Mouse (Mus musculus) liver, embryonic 14.5 days (tissue): ENCODE measurements around the gene Armh3. TPM values are rescaled to one million over a fixed set of nuclear protein-coding genes. Genes with fewer than 3 reads are reported as not detected.

Experiments used
- ATAC-seq: fragments of 200-750 bp; cut with Nextera tagmentation; 2 replicates; pipeline ENCODE4 v1.8.0; 2017; ENCODE audit warnings: moderate number of reproducible peaks, mild to moderate bottlenecking, moderate library complexity; ENCODE audit not compliant: insufficient read depth
- DNase-seq, 3 experiments: peaks; one replicate each; pipeline ENCODE4 v3.0.0-alpha.2; 2012 to 2013; ENCODE audit warnings: low read depth in 3 of 3, low spot score in 3 of 3
- H3K27ac ChIP-seq: fragments of 300-500 bp; sonication (generic); 2 replicates; pipeline ENCODE4 v1.5.1; 2014; ENCODE audit warnings: moderate library complexity, mild to moderate bottlenecking, control low read depth, inconsistent platforms
- H3K27me3 ChIP-seq: fragments of 300-500 bp; sonication (generic); 2 replicates; pipeline ENCODE4 v1.6.1; 2014; ENCODE audit warnings: mild to moderate bottlenecking, low read length, moderate library complexity; ENCODE audit not compliant: control insufficient read depth, insufficient read depth
- H3K36me3 ChIP-seq: fragments of 300-500 bp; sonication (generic); replicated peaks from 2 replicates; pipeline ENCODE4 v1.6.1; 2014; ENCODE audit warnings: low read depth; ENCODE audit not compliant: control insufficient read depth, insufficient read depth
- H3K4me1 ChIP-seq, 2 experiments: fragments of 200-500 bp in 1 of 2; fragments of 300-500 bp in 1 of 2; sonication (generic) in 1 of 2; replicated peaks; 2 replicates each; pipeline ENCODE4 v1.6.1; 2012 to 2014; ENCODE audit warnings: antibody characterized with exemption in 1 of 2, inconsistent platforms in 1 of 2, low read length in 1 of 2; ENCODE audit not compliant: control insufficient read depth in 2 of 2, insufficient read depth in 2 of 2
- H3K4me2 ChIP-seq: fragments of 300-500 bp; sonication (generic); 2 replicates; pipeline ENCODE4 v1.6.1; 2014; ENCODE audit warnings: low read depth, mild to moderate bottlenecking, control low read depth, moderate library complexity
- H3K4me3 ChIP-seq, 2 experiments: fragments of 200-500 bp in 1 of 2; fragments of 300-500 bp in 1 of 2; sonication (generic) in 1 of 2; 2 replicates each; pipeline ENCODE4 v1.5.1; 2012 to 2014; ENCODE audit warnings: low read depth in 2 of 2, low read length in 2 of 2, mild to moderate bottlenecking in 2 of 2, control low read depth in 1 of 2, inconsistent platforms in 1 of 2, moderate library complexity in 1 of 2; ENCODE audit not compliant: insufficient read depth in 1 of 2
- H3K9ac ChIP-seq: fragments of 300-500 bp; sonication (generic); replicated peaks from 2 replicates; pipeline ENCODE4 v1.6.1; 2014; ENCODE audit warnings: mild to moderate bottlenecking, control low read depth, moderate library complexity
- H3K9me3 ChIP-seq: fragments of 300-500 bp; sonication (generic); 2 replicates; pipeline ENCODE4 v1.6.1; 2016; ENCODE audit warnings: low read length, mixed read lengths; ENCODE audit not compliant: control insufficient read depth
- CTCF ChIP-seq: IDR thresholded peaks from 2 replicates; pipeline ENCODE4 v1.5.1; 2016; ENCODE audit warnings: antibody characterized with exemption, low read depth, control low read depth
- EP300 ChIP-seq: IDR thresholded peaks from 2 replicates; pipeline ENCODE4 v1.6.1; 2016; ENCODE audit warnings: antibody characterized with exemption, low read depth
- WGBS: fragments of 180-500 bp; shearing (Covaris S2); extraction: QIAGEN DNeasy Blood & Tissue Kit; methylation state at CpG from one replicate; pipeline ENCODE4 v1.1.7; 2014; ENCODE audit not compliant: insufficient replicate concordance; 5-methylcytosine and 5-hydroxymethylcytosine counted together
- polyA plus RNA-seq, 2 experiments: library from polyadenylated mRNA; depleted of rRNA in 1 of 2; stranded (reverse) in 1 of 2; unstranded in 1 of 2; fragments of >200 nt; fragmentation: Nextera tagmentation in 1 of 2; extraction: Ambion mirVana in 1 of 2; gene quantifications; 2 replicates each; pipeline versions ENCODE4 v1.2.1 to v1.2.3; 2012 to 2014

The Armh3 gene
- polyA plus RNA-seq, 2 experiments, result 2.2 to 2.8 TPM

DNA sequence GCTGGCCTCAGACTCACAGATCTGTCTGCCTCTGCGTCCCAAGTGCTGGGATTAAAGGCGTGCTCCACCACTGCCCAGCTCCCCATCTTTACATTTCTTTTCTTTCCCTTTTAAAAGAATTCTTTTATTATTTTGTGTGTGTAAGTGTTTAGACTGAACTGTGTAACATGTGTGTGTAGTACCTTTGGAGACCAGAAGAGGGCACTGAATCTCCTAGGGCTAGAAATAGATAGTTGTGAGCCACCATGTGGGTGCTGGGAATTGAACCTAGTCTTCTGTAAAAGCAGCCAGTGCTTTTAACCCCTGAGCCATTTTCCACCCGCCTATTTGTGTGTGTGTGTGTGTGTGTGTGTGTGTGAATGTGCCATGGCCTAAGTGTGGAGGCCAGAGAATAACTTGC lies 170.6 kb downstream of the Armh3 start:
- no peak overlapping the region for H3K4me3 ChIP-seq
- H3K9me3 ChIP-seq, result no peaks in the 10 kb centered on the region
- H3K4me1 ChIP-seq, result no peaks in the 10 kb centered on the region
- no peak overlapping the region for H3K9ac ChIP-seq
- TF ChIP-seq CTCF (peak; percentile 44; the same call in 1 of the 2 replicates), EP300 (no peak)
- no peak overlapping the region for H3K4me2 ChIP-seq
- no peak for DNase-seq
- ATAC-seq, result no peak
- H3K27ac ChIP-seq, result no peak overlapping the region
- WGBS, result 74% methylated on average over 3 of the region's 3 CpGs
- H3K27me3 ChIP-seq, result no peaks in the 10 kb centered on the region
- H3K36me3 ChIP-seq, result no peaks in the 10 kb centered on the region

DNA sequence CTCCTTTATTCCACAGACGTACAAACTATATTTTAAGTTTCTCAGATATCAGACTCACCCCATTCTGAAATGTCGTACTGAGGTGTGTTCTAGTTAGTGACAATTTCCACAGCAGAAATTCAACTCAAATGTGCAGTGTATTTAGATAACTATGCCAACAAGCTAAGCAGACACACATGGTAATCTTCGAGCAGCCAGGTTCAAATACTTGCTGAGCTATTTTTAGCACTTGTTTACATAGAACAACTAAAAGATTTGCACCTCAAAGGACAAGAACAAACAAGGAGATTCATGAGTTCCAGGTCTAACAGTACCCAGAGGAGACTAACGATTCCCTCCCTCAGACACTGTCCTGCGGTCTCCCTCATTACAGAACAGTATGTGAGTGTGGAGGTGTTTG lies 171.2 kb downstream of the Armh3 start:
- H3K36me3 ChIP-seq, result no peaks in the 10 kb centered on the region
- TF ChIP-seq EP300, result no peak
- no peak for TF ChIP-seq CTCF
- WGBS, result 60% methylated on average over 5 of the region's 5 CpGs
- no peaks in the 10 kb centered on the region for H3K9me3 ChIP-seq
- H3K9ac ChIP-seq, result no peak overlapping the region
- H3K4me3 ChIP-seq, result no peak overlapping the region
- ATAC-seq, result no peak
- no peaks in the 10 kb centered on the region for H3K27me3 ChIP-seq
- no peak overlapping the region for H3K27ac ChIP-seq
- DNase-seq, result no peak
- no peaks in the 10 kb centered on the region for H3K4me1 ChIP-seq
- no peak overlapping the region for H3K4me2 ChIP-seq

DNA sequence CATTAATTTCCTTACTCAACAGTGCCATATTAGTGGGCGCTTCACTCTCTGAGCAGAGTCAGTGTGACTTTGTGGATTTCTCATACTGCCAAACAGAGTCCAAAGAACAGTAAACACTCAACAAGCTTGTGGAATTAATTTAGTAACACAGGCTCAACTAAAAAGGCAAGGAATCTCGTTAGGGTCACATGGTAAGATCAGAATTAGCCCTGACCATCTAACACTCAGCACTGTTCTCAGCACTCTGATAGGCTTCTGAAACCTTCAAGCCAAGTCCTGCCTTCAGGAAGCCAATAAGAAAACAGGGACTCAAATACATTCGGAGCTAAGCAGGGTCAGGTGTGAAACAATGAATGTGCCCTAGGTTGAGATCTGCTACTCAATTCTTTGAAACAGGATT lies 172.1 kb downstream of the Armh3 start:
- no peaks in the 10 kb centered on the region for H3K9me3 ChIP-seq
- TF ChIP-seq EP300 (no peak), CTCF (no peak)
- no peak overlapping the region for H3K9ac ChIP-seq
- no peak for ATAC-seq
- H3K27me3 ChIP-seq, result no peaks in the 10 kb centered on the region
- H3K4me2 ChIP-seq, result no peak overlapping the region
- no peak for DNase-seq
- H3K4me1 ChIP-seq, result no peaks in the 10 kb centered on the region
- WGBS, result 65% methylated on average over 3 of the region's 3 CpGs
- no peak overlapping the region for H3K27ac ChIP-seq
- H3K4me3 ChIP-seq, result no peak overlapping the region
- no peaks in the 10 kb centered on the region for H3K36me3 ChIP-seq

DNA sequence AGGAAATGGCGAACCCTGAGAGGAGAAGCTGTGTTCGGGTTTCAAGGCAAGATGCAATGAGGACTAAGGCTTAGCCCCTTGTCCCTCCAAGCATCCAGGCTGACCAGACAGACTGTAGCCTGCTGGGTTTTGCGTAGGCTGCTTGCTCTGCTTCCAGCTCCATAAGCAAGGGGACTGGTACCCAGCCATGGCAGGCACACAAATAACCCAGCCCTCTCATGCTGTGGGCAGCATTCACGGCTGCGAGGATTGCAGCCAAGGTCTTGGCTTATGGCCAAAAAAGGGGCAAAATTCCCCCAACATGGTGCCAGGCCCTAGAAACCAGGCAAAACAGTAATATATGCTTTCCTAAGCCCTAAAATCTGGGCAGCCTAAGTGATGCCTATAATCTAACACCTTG lies 176.5 kb downstream of the Armh3 start:
- H3K27me3 ChIP-seq, result no peaks in the 10 kb centered on the region
- H3K9me3 ChIP-seq, result no peaks in the 10 kb centered on the region
- DNase-seq (no peak), ATAC-seq (no peak)
- no peak overlapping the region for H3K9ac ChIP-seq
- no peak overlapping the region for H3K4me2 ChIP-seq
- no peak overlapping the region for H3K27ac ChIP-seq
- WGBS, result 72% methylated on average over 5 of the region's 5 CpGs
- H3K36me3 ChIP-seq, result no peaks in the 10 kb centered on the region
- no peaks in the 10 kb centered on the region for H3K4me1 ChIP-seq
- TF ChIP-seq CTCF (no peak), EP300 (no peak)
- H3K4me3 ChIP-seq, result no peak overlapping the region

DNA sequence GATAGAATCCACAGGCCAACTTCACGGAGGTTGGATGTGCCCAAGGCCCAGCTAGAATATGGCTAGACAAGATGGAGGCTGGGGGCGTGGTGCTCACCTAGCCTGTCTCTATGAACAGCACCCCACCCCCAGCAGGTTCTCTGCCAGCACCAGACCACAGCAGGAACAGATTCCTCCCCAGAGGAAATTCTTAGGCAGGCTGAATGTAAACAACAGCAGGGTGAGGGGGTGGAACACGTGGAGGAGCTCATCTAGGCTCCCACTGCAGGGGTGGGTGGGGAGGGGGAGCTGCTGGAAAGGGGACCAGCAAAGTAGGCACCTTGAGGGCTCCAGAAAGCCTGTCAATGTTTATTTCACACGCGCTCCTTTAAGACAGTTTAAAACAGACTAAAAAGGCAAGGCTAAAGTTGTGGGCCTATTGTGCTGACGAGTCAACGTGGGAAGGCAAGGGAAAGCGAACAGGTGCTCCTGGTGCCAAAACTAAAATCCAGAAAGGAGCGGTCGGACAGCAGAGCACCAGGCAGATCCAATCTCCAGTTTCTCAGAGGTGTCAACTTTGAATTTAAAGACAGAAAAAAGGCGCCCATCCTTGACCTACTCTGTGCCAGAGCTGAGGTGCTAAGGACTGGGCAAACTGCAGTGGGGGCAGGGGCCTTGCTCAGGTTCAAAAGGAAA lies 180.3 kb downstream of the Armh3 start:
- Histone ChIP-seq H3K4me2 (no peak overlapping the region), H3K27ac (no peak overlapping the region)
- no peak for DNase-seq

More for the DNA sequence above, 180.3 kb downstream of the Armh3 start:
- Histone ChIP-seq H3K36me3 (no peaks in the 10 kb centered on the region), H3K4me1 (no peaks in the 10 kb centered on the region), H3K9ac (no peak overlapping the region), H3K27me3 (peaks cover 27% of the 10 kb centered on the region), H3K4me3 (no peak overlapping the region), H3K9me3 (no peaks in the 10 kb centered on the region)
- TF ChIP-seq EP300 (no peak), CTCF (no peak)
- no peak for ATAC-seq
- 57% methylated on average over 11 of the region's 11 CpGs for WGBS
